Mouse (Mus musculus) CH12.LX (cell line): ENCODE data around the gene Cnot2. TPM values are rescaled to one million over a fixed set of nuclear protein-coding genes. Genes with fewer than 3 reads are reported as not detected.

ENCODE experiments used
- DNase-seq: peaks from one replicate; pipeline ENCODE4 v3.0.0-alpha.2; 2013; ENCODE audit errors: extremely low read depth
- H3K27ac ChIP-seq: 2 replicates; pipeline ENCODE4 v1.5.1; 2012; ENCODE audit warnings: low read depth, mild to moderate bottlenecking, control low read depth, moderate library complexity; ENCODE audit not compliant: insufficient read depth
- H3K27me3 ChIP-seq: replicated peaks from 2 replicates; pipeline ENCODE3; 2012; ENCODE audit warnings: inconsistent platforms
- H3K36me3 ChIP-seq, 2 experiments: replicated peaks in 1 of 2; 2 replicates each; pipeline versions ENCODE3 to v1.6.1; 2012; ENCODE audit warnings: inconsistent platforms in 1 of 2, low read length in 1 of 2, mild to moderate bottlenecking in 1 of 2, mixed read lengths in 1 of 2, moderate library complexity in 1 of 2; ENCODE audit not compliant: control insufficient read depth in 1 of 2, insufficient read depth in 1 of 2
- H3K4me1 ChIP-seq, 2 experiments: 2 replicates each; pipeline ENCODE4 v1.6.1; 2012; ENCODE audit warnings: inconsistent platforms in 1 of 2, moderate library complexity in 1 of 2; ENCODE audit not compliant: insufficient read depth in 2 of 2, control insufficient read depth in 1 of 2
- H3K4me2 ChIP-seq: 2 replicates; pipeline ENCODE4 v1.6.1; 2012; ENCODE audit warnings: low read depth, mild to moderate bottlenecking, control low read depth; ENCODE audit not compliant: poor library complexity, insufficient read depth, severe bottlenecking
- H3K4me3 ChIP-seq, 3 experiments: fragments of 150-350 bp in 1 of 3; sonication (generic) in 1 of 3; replicated peaks in 1 of 3; 2 replicates each; pipeline versions ENCODE3 to v1.5.1; 2011 to 2012; ENCODE audit warnings: low read depth in 2 of 3, low read length in 2 of 3, mild to moderate bottlenecking in 2 of 3, moderate library complexity in 2 of 3, control low read depth in 1 of 3, improper control_type of control experiment in 1 of 3, inconsistent platforms in 1 of 3, mixed read lengths in 1 of 3; ENCODE audit not compliant: poor library complexity in 1 of 3
- H3K79me2 ChIP-seq: replicated peaks from 2 replicates; pipeline ENCODE4 v1.6.1; 2012; ENCODE audit warnings: mild to moderate bottlenecking, moderate library complexity; ENCODE audit not compliant: control insufficient read depth, poor library complexity, insufficient read depth, severe bottlenecking; ENCODE audit errors: extremely low read depth
- H3K9ac ChIP-seq: 2 replicates; pipeline ENCODE4 v1.6.1; 2012; ENCODE audit warnings: low read depth, mild to moderate bottlenecking, control low read depth, moderate library complexity; ENCODE audit not compliant: insufficient read depth
- H3K9me3 ChIP-seq: replicated peaks from 2 replicates; pipeline ENCODE3; 2012; ENCODE audit warnings: low read length, inconsistent platforms, mixed read lengths
- BHLHE40 ChIP-seq: IDR thresholded peaks from 2 replicates; pipeline ENCODE4 v1.6.1; 2011; ENCODE audit warnings: mild to moderate bottlenecking, low read depth, low read length, improper control_type of control experiment
- E2F4 ChIP-seq: IDR thresholded peaks from 2 replicates; pipeline ENCODE4 v1.6.1; 2011; ENCODE audit warnings: low read depth, low read length, improper control_type of control experiment; ENCODE audit not compliant: insufficient replicate concordance
- EP300 ChIP-seq: IDR thresholded peaks from 2 replicates; pipeline ENCODE4 v1.6.1; 2011; ENCODE audit warnings: low read length, improper control_type of control experiment
- ETS1 ChIP-seq: conservative IDR thresholded peaks from 2 replicates; pipeline ENCODE4 v1.6.1; 2012; ENCODE audit warnings: low read depth, mild to moderate bottlenecking, inconsistent platforms, low read length, improper control_type of control experiment, moderate library complexity
- GABPA ChIP-seq: IDR thresholded peaks from 2 replicates; pipeline ENCODE4 v1.6.1; 2012; ENCODE audit warnings: low read depth, low read length, improper control_type of control experiment, inconsistent platforms; ENCODE audit not compliant: insufficient replicate concordance
- IRF4 ChIP-seq: IDR thresholded peaks from 2 replicates; pipeline ENCODE4 v1.6.1; 2014; ENCODE audit warnings: low read depth, mild to moderate bottlenecking, inconsistent platforms, low read length, improper control_type of control experiment
- JUN ChIP-seq: IDR thresholded peaks from 2 replicates; pipeline ENCODE4 v1.6.1; 2011; ENCODE audit warnings: low read depth, mild to moderate bottlenecking, low read length, improper control_type of control experiment, moderate library complexity; ENCODE audit not compliant: insufficient read depth
- MAFK ChIP-seq: IDR thresholded peaks from 2 replicates; pipeline ENCODE4 v1.6.1; 2011; ENCODE audit warnings: low read length, improper control_type of control experiment; ENCODE audit not compliant: insufficient replicate concordance
- MAX ChIP-seq: IDR thresholded peaks from 2 replicates; pipeline ENCODE4 v1.6.1; 2011; ENCODE audit warnings: low read length, improper control_type of control experiment
- POLR2AphosphoS2 ChIP-seq: IDR thresholded peaks from 2 replicates; pipeline ENCODE4 v1.6.1; 2011; ENCODE audit warnings: low read depth, low read length, improper control_type of control experiment
- SIN3A ChIP-seq: IDR thresholded peaks from 2 replicates; pipeline ENCODE4 v1.6.1; 2012; ENCODE audit warnings: low read length, improper control_type of control experiment, inconsistent platforms
- SMC3 ChIP-seq: IDR thresholded peaks from 2 replicates; pipeline ENCODE4 v1.6.1; 2011; ENCODE audit warnings: low read depth, low read length, improper control_type of control experiment
- USF1 ChIP-seq: IDR thresholded peaks from 2 replicates; pipeline ENCODE4 v1.6.1; 2014; ENCODE audit warnings: low read depth, mild to moderate bottlenecking, inconsistent platforms, low read length, improper control_type of control experiment
- USF2 ChIP-seq: conservative IDR thresholded peaks from 2 replicates; pipeline ENCODE4 v1.6.1; 2011; ENCODE audit warnings: low read depth, low read length, improper control_type of control experiment
- ZC3H11A ChIP-seq: IDR thresholded peaks from 2 replicates; pipeline ENCODE4 v1.6.1; 2012; ENCODE audit warnings: low read depth, mild to moderate bottlenecking, inconsistent platforms, low read length, improper control_type of control experiment
- ZKSCAN1 ChIP-seq: IDR thresholded peaks from 2 replicates; pipeline ENCODE4 v1.6.1; 2012; ENCODE audit warnings: low read depth, inconsistent platforms, low read length, improper control_type of control experiment, borderline replicate concordance
- ZNF384 ChIP-seq: IDR thresholded peaks from 2 replicates; pipeline ENCODE4 v1.6.1; 2012; ENCODE audit warnings: low read depth, low read length, improper control_type of control experiment, inconsistent platforms
- dilution Hi-C: fragments of 300-500 bp; cut with MboI; formaldehyde crosslinking; loops from 2 replicates; pipeline ENCODE4 v1.14.3; 2020; ENCODE audit warnings: low sequenced_read_pairs; ENCODE audit not compliant: extremely low pct_unique_long_range_greater_than_20kb, extremely low pct_ligation_motif_present
- in situ Hi-C: fragments of 300-500 bp; cut with MboI; formaldehyde crosslinking; loops from 3 replicates; pipeline ENCODE4 v1.14.3; 2019; ENCODE audit warnings: low sequenced_read_pairs, low pct_ligation_motif_present, low pct_unique_long_range_greater_than_20kb, mixed read lengths
- polyA plus RNA-seq: library from polyadenylated mRNA; unstranded; fragments of >175 nt; gene quantifications from 2 replicates; pipeline ENCODE4 v1.2.1, GENCODE M21; 2012; ENCODE audit warnings: low read depth; ENCODE audit not compliant: insufficient read length
- total RNA-seq, 2 experiments: library from RNA; depleted of rRNA; stranded (reverse); fragments of 300-350 nt in 1 of 2; fragments of >200 nt in 1 of 2; gene quantifications; 2 replicates each; pipeline ENCODE4 v1.2.3; 2012 to 2014

The Cnot2 gene
- total and polyA plus RNA-seq, 3 experiments: 69.5 to 150 (median 97.0) TPM

- no peaks in the 10 kb centered on the region for H3K27me3 ChIP-seq
- H3K79me2 ChIP-seq: peaks cover 77% of the 10 kb centered on the region
- TF ChIP-seq SIN3A (peak; percentile 85), SMC3 (no peak), E2F4 (no peak), POLR2AphosphoS2 (no peak), GABPA (no peak), ZC3H11A (no peak), IRF4 (no peak), EP300 (peak; percentile 61), ZKSCAN1 (no peak), USF1 (no peak), ZNF384 (peak; percentile 74), ETS1 (peak; percentile 18; the same call in 1 of the 2 replicates)
- in situ Hi-C loops (no loop called here), dilution Hi-C loops (no loop called here)
- no peak overlapping the region for H3K4me2 ChIP-seq
- no peak for DNase-seq
- H3K36me3 ChIP-seq: peaks cover 0 to 13% of the 10 kb centered on the region in 2 experiments
- peaks cover 5% of the 10 kb centered on the region for H3K9me3 ChIP-seq
- peaks cover 14 to 69% of the 10 kb centered on the region in 2 experiments for H3K4me1 ChIP-seq
- H3K4me3 ChIP-seq: no peak overlapping the region
- no peak overlapping the region for H3K9ac ChIP-seq
- no peak overlapping the region for H3K27ac ChIP-seq
These were observed 22.1 kb downstream of the Cnot2 start for GRCm38 (mm10) chr10:116559171-116559570.

DNA sequence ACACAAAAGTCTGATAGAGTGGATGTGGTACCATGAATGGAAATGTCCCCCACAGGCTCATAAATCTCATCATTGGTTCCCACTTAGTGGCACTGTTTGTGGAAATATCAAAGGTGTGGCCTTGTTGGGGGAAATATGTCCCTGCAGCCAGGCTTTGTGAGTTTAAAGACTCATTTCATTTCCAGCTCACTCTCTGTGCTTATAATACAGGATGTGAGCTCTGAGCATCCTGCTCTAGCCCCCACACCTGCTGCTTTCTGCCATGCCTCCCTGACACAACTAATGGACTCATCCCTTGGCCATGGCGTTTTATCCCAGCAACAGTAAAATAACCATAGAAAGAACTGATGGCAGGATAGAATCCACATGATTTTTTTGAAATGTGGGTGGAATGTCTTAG, 24.1 kb downstream of the Cnot2 start:
- TF ChIP-seq MAX (no peak), EP300 (no peak), BHLHE40 (no peak), JUN (no peak), USF2 (no peak), MAFK (no peak), SMC3 (no peak)
- H3K9me3 ChIP-seq: peaks cover 5% of the 10 kb centered on the region
- dilution Hi-C loops (no loop called here), in situ Hi-C loops (no loop called here)
- no peak for DNase-seq
- no peak overlapping the region for H3K4me2 ChIP-seq
- H3K4me1 ChIP-seq: peaks cover 11 to 73% of the 10 kb centered on the region in 2 experiments
- no peak overlapping the region for H3K4me3 ChIP-seq
- H3K79me2 ChIP-seq: peaks cover 73% of the 10 kb centered on the region
- peaks cover 0 to 13% of the 10 kb centered on the region in 2 experiments for H3K36me3 ChIP-seq
- no peaks in the 10 kb centered on the region for H3K27me3 ChIP-seq
- H3K27ac ChIP-seq: no peak overlapping the region
- H3K9ac ChIP-seq: no peak overlapping the region
